ENCODE assay signal across 22 mouse cellular contexts in genomic region chr8:85363406-85363805, GRCm38 (mm10). TPM values are rescaled to one million over a fixed set of nuclear protein-coding genes. Genes with fewer than 3 reads are reported as not detected.
A peak's percentile ranks its signal among the peaks of the same experiment; 100 is the strongest.
DNase-seq lines count a peak whose midpoint lies in the region; ATAC-seq and TF ChIP-seq lines count a peak whose summit lies in the region.
"Had no signal": no experiment of that assay in that cellular context is flagged by ENCODE, and none has a peak within 500 bp of the region (broad histone marks: within the 10 kb centered on the region; RNA-seq: fewer than 3 reads in every experiment).

No protein-coding gene starts in this region.

- intact Hi-C loops in heart, adult 2 months (cut with DNase I), result loop anchor here (5.0 kb wide), 1 partner anchor 34 kb away; no protein-coding TSS in a partner anchor
- intact Hi-C loops in heart, postnatal 14 days (cut with DNase I), result loop anchor here (5.0 kb wide), 1 partner anchor 34 kb away; no protein-coding TSS in a partner anchor
- intact Hi-C loops in heart, postnatal 10 days (cut with DNase I), result no loop called here

- peak overlapping the region; percentile 85 for H3K27ac ChIP-seq in heart, adult 2 months
- peak overlapping the region; percentile 98 for H3K27ac ChIP-seq in heart, embryonic 15.5 days
- H3K27ac ChIP-seq in liver, embryonic 12.5 days, result 0 out of 2 replicates have a peak overlapping the region, but pooled peaks have one; percentile 21
- H3K27ac ChIP-seq: embryonic facial prominence, embryonic 15.5 days; hindbrain, embryonic 13.5 days; left cerebral cortex, adult 2 months; limb, embryonic 15.5 days; macrophage; neural tube, embryonic 15.5 days had no signal

- H3K4me2 ChIP-seq in heart, embryonic 15.5 days, result peak overlapping the region; percentile 69
- no peak overlapping the region for H3K4me2 ChIP-seq in liver, embryonic 12.5 days
- H3K4me2 ChIP-seq: embryonic facial prominence, embryonic 15.5 days; hindbrain, embryonic 13.5 days; limb, embryonic 15.5 days; midbrain, embryonic 11.5 days; neural tube, embryonic 15.5 days had no signal

- WGBS in heart, adult 2 months, result 59% methylated on average over 6 of the region's 6 CpGs
- 35% methylated on average over 6 of the region's 6 CpGs for WGBS in heart, embryonic 15.5 days
- WGBS in liver, embryonic 12.5 days (ENCODE audit: insufficient replicate concordance), result 39% methylated on average over 6 of the region's 6 CpGs

- H3K4me1 ChIP-seq in heart, adult 2 months (ENCODE audit: control insufficient read depth, insufficient read depth, low read length), result peaks cover 2% of the 10 kb centered on the region; the same call in 1 of the 2 replicates
- peaks cover 50% of the 10 kb centered on the region for H3K4me1 ChIP-seq in heart, embryonic 15.5 days (replicated peaks)
- peaks cover 48% of the 10 kb centered on the region for H3K4me1 ChIP-seq in liver, embryonic 12.5 days
- H3K4me1 ChIP-seq: hindbrain, embryonic 13.5 days; neural tube, embryonic 15.5 days had no signal

- TF ChIP-seq POLR2A in heart, adult 2 months (IDR thresholded peaks at IDR 0.05; ENCODE audit: insufficient read depth, low read depth, low read length), result no peak

- no peaks in the 10 kb centered on the region for H3K79me2 ChIP-seq in heart, adult 2 months (replicated peaks; ENCODE audit: control insufficient read depth, insufficient read depth, low read length)

- peak overlapping the region; percentile 57 for H3K4me3 ChIP-seq in heart, adult 2 months
- peak overlapping the region; percentile 59 for H3K4me3 ChIP-seq in heart, embryonic 15.5 days
- no peak overlapping the region for H3K4me3 ChIP-seq in liver, embryonic 12.5 days
- H3K4me3 ChIP-seq: embryonic facial prominence, embryonic 15.5 days; hindbrain, embryonic 13.5 days; left cerebral cortex, adult 2 months; limb, embryonic 15.5 days; neural tube, embryonic 15.5 days had no signal

- ATAC-seq in heart, embryonic 15.5 days (replicated peaks; ENCODE audit: insufficient number of reproducible peaks, insufficient read depth, low FRiP score, low read depth), result no peak
- peak; percentile 44; the same call in 1 of the 2 replicates for ATAC-seq in liver, embryonic 12.5 days
- peak; percentile 31; the same call in 1 of the 2 replicates for ATAC-seq in megakaryocyte progenitor cell, adult 5-6 weeks (replicated peaks; ENCODE audit: poor library complexity)
- ATAC-seq: forebrain, embryonic 14.5 days had no signal

- TF ChIP-seq EP300 in heart, adult 2 months (IDR thresholded peaks at IDR 0.05; ENCODE audit: insufficient read depth, low read depth, low read length), result no peak

- H3K27me3 ChIP-seq in heart, adult 2 months (ENCODE audit: control insufficient read depth, insufficient read depth, low read length), result no peaks in the 10 kb centered on the region
- H3K27me3 ChIP-seq in heart, embryonic 15.5 days, result no peaks in the 10 kb centered on the region
- H3K27me3 ChIP-seq in liver, embryonic 12.5 days (replicated peaks), result no peaks in the 10 kb centered on the region
- H3K27me3 ChIP-seq: embryonic facial prominence, embryonic 15.5 days; hindbrain, embryonic 13.5 days; limb, embryonic 15.5 days; neural tube, embryonic 15.5 days had no signal

- H3K9me3 ChIP-seq in heart, embryonic 15.5 days (replicated peaks), result no peaks in the 10 kb centered on the region
- H3K9me3 ChIP-seq in liver, embryonic 12.5 days (replicated peaks), result no peaks in the 10 kb centered on the region
- H3K9me3 ChIP-seq: embryonic facial prominence, embryonic 15.5 days; hindbrain, embryonic 13.5 days; limb, embryonic 15.5 days; neural tube, embryonic 15.5 days had no signal

- peak overlapping the region; percentile 68 for H3K9ac ChIP-seq in heart, adult 2 months (ENCODE audit: low read depth, low read length)
- peak overlapping the region; percentile 70 for H3K9ac ChIP-seq in heart, embryonic 15.5 days
- H3K9ac ChIP-seq in liver, embryonic 12.5 days, result no peak overlapping the region
- H3K9ac ChIP-seq: embryonic facial prominence, embryonic 15.5 days; hindbrain, embryonic 13.5 days; limb, embryonic 15.5 days; neural tube, embryonic 15.5 days had no signal

- DNase-seq in heart, adult 2 months, result no peak
- DNase-seq in heart, postnatal 14 days, result no peak
- no peak for DNase-seq in heart, postnatal 10 days
- no peak for DNase-seq in right cerebral cortex, postnatal 25 days
- DNase-seq in lung, postnatal 4 days, result no peak
- DNase-seq: adrenal gland, postnatal 14 days; cerebellum, adult 11 months; cerebellum, adult 9-11 months; kidney, adult 18-20 months; kidney, postnatal 10 days; spleen, adult 18-20 months had no signal

- H3K36me3 ChIP-seq in heart, adult 2 months (ENCODE audit: control insufficient read depth, insufficient read depth, low read length), result peaks cover 4% of the 10 kb centered on the region
- peaks cover 10% of the 10 kb centered on the region; the same call in 1 of the 2 replicates for H3K36me3 ChIP-seq in heart, embryonic 15.5 days
- peaks cover 27% of the 10 kb centered on the region for H3K36me3 ChIP-seq in liver, embryonic 12.5 days
- H3K36me3 ChIP-seq: embryonic facial prominence, embryonic 15.5 days; hindbrain, embryonic 13.5 days; limb, embryonic 15.5 days; neural tube, embryonic 15.5 days had no signal

- no peak for TF ChIP-seq CTCF in heart, adult 2 months (IDR thresholded peaks at IDR 0.05)

RNA-seq across cellular contexts. Expression of gene Mylk3, which starts 22.7 kb away (rescaled TPM):
- total RNA-seq in heart, adult 2 months (2021), result 100 to 1,000 TPM; 422 to 470 TPM
- 180 and 297 TPM in 2 replicates for polyA plus RNA-seq in heart, adult 2 months (2012; rRNA removed)
- total RNA-seq in heart, postnatal 14 days (2021), result 100 to 1,000 TPM; 332 to 359 TPM
- 214 and 224 TPM in 2 replicates for polyA plus RNA-seq in heart, embryonic 15.5 days (2015; fragmentation: Nextera tagmentation; extraction: Ambion mirVana)
- total RNA-seq in heart, postnatal 10 days (2021), result 100 to 1,000 TPM; 274 to 314 TPM
- polyA plus RNA-seq in liver, embryonic 12.5 days (2016; fragmentation: Nextera tagmentation; extraction: Ambion mirVana), result 40.7 and 42.5 TPM in 2 replicates
- 2.2 and 2.8 TPM in 2 replicates for total RNA-seq in megakaryocyte progenitor cell, adult 5-6 weeks (2015)
- total RNA-seq in megakaryocyte progenitor cell, adult 5-6 weeks (2017), result 4.8 and 10.0 TPM in 2 replicates

Comparison
In these comparisons a context has a peak if more than half of its experiments do, and no peak if none do; other contexts are left out.
1. H3K27ac ChIP-seq: peak in every context shown above with its lines; median percentile 98 in heart, embryonic 15.5 days; 85 in heart, adult 2 months; 21 in liver, embryonic 12.5 days.
2. RNA of gene Mylk3, which starts 22.7 kb away (total RNA-seq): 422 to 470 TPM in heart, adult 2 months, 332 to 359 TPM in heart, postnatal 14 days and 274 to 314 TPM in heart, postnatal 10 days; 2.2 to 10.0 TPM in megakaryocyte progenitor cell, adult 5-6 weeks; every median in the first group is over 10 times any median in the second.